Mouse (Mus musculus): Measurements from ENCODE around the gene Rab24. TPM values are rescaled to one million over a fixed set of nuclear protein-coding genes. Genes with fewer than 3 reads are reported as not detected.

Gene Rab24
- 10 to 100 TPM; 73.7 to 74.0 TPM for total RNA-seq (2021)
- long read RNA-seq, experiment 1, transcript Rab24-201 (8 exons, 1,168 nt): major isoform, 91 of 116 reads
- long read RNA-seq, experiment 1, partial matches to known transcripts: 4 of 116 reads
- long read RNA-seq, experiment 1, other reads (novel, unspliced or antisense): 21 of 116 reads
- long read RNA-seq, experiment 2, transcript Rab24-201 (8 exons, 1,168 nt): major isoform, 56 of 101 reads
- long read RNA-seq, experiment 2, partial matches to known transcripts: 8 of 101 reads
- long read RNA-seq, experiment 2, other reads (novel, unspliced or antisense): 37 of 101 reads

- intact Hi-C loops (cut with DNase I): no loop called here
- peak; percentile 86 to 91 for DNase-seq (ENCODE audit: low spot score in 2 of 2)
Observed at GRCm38 (mm10) chr13:55321434-55322129, at the start of gene Rab24. TSS of gene Rab24 (minus strand) at chr13:55321946.

GRCm38 (mm10) chr13:55371007-55371681 lies 49.4 kb upstream of the Rab24 start:
- peak in 1 of 2 experiments; percentile 66 for DNase-seq (ENCODE audit: low spot score in 2 of 2)
- intact Hi-C loops (cut with DNase I): no loop called here

- intact Hi-C loops (cut with DNase I): no loop called here
Observed at GRCm38 (mm10) chr13:55370234-55370633, 48.5 kb upstream of the Rab24 start.

GRCm38 (mm10) chr13:55369531-55370114 lies 47.9 kb upstream of the Rab24 start, which contains the start of gene Rgs14:
TSS of gene Rgs14 (plus strand) at chr13:55369732.
- DNase-seq (ENCODE audit: low spot score in 2 of 2): peak; percentile 63 to 75
- intact Hi-C loops (cut with DNase I): no loop called here

More at GRCm38 (mm10) chr13:55370234-55370633, 48.5 kb upstream of the Rab24 start:
- DNase-seq (ENCODE audit: low spot score in 2 of 2): no peak

GRCm38 (mm10) chr13:55368401-55368800 lies 46.7 kb upstream of the Rab24 start:
- intact Hi-C loops (cut with DNase I): no loop called here
- DNase-seq (ENCODE audit: low spot score in 2 of 2): no peak

GRCm38 (mm10) chr13:55362453-55363060 lies 40.8 kb upstream of the Rab24 start, which contains the start of gene Lman2:
TSS of gene Lman2 (minus strand) at chr13:55362783.
- intact Hi-C loops (cut with DNase I): no loop called here
- peak; percentile 98 to 99 for DNase-seq (ENCODE audit: low spot score in 2 of 2)

GRCm38 (mm10) chr13:55361974-55362452 lies 40.3 kb upstream of the Rab24 start:
- intact Hi-C loops (cut with DNase I): no loop called here
- DNase-seq (ENCODE audit: low spot score in 2 of 2): no peak

GRCm38 (mm10) chr13:55361145-55361544 lies 39.4 kb upstream of the Rab24 start:
- DNase-seq (ENCODE audit: low spot score in 2 of 2): no peak
- intact Hi-C loops (cut with DNase I): no loop called here

- intact Hi-C loops (cut with DNase I): no loop called here
- no peak for DNase-seq (ENCODE audit: low spot score in 2 of 2)
Observed at GRCm38 (mm10) chr13:55346745-55347144, 25.0 kb upstream of the Rab24 start.

GRCm38 (mm10) chr13:55344286-55344685 lies 22.5 kb upstream of the Rab24 start:
- peak; percentile 46 to 58 for DNase-seq (ENCODE audit: low spot score in 2 of 2)
- intact Hi-C loops (cut with DNase I): no loop called here

GRCm38 (mm10) chr13:55342469-55342868 lies 20.7 kb upstream of the Rab24 start:
- DNase-seq (ENCODE audit: low spot score in 2 of 2): no peak
- intact Hi-C loops (cut with DNase I): no loop called here

- DNase-seq (ENCODE audit: low spot score in 2 of 2): no peak
- intact Hi-C loops (cut with DNase I): loop anchor here (5.0 kb wide), 1 partner anchor 58 kb away; the partner anchor contains the start of gene Slc34a1
Observed at GRCm38 (mm10) chr13:55339259-55339658, 17.5 kb upstream of the Rab24 start.

- intact Hi-C loops (cut with DNase I): loop anchor here (5.0 kb wide), 1 partner anchor 59 kb away; the partner anchor contains the start of gene Slc34a1
- DNase-seq (ENCODE audit: low spot score in 2 of 2): no peak
Observed at GRCm38 (mm10) chr13:55338131-55339054, 16.6 kb upstream of the Rab24 start.

GRCm38 (mm10) chr13:55337341-55337975 lies 15.7 kb upstream of the Rab24 start:
- DNase-seq (ENCODE audit: low spot score in 2 of 2): no peak
- intact Hi-C loops (cut with DNase I): loop anchor here (5.0 kb wide), 1 partner anchor 60 kb away; the partner anchor contains the start of gene Slc34a1

GRCm38 (mm10) chr13:55335701-55336100 lies 14.0 kb upstream of the Rab24 start:
- DNase-seq (ENCODE audit: low spot score in 2 of 2): no peak
- intact Hi-C loops (cut with DNase I): loop anchor here (5.0 kb wide), 1 partner anchor 62 kb away; the partner anchor contains the start of gene Slc34a1

- no peak for DNase-seq (ENCODE audit: low spot score in 2 of 2)
- intact Hi-C loops (cut with DNase I): no loop called here
Observed at GRCm38 (mm10) chr13:55332331-55332730, 10.6 kb upstream of the Rab24 start.

All from left cerebral cortex, postnatal 14 days (tissue).